Mouse (Mus musculus): ENCODE results near the gene Timm17a.

Timm17a gene

GRCm38 (mm10) chr1:135313284-135314031 lies at the start of gene Timm17a:
Timm17a (minus strand) TSS chr1:135313778.
- DNase-seq (ENCODE audit: inconsistent age in 2 of 2, low spot score in 1 of 2), result peak; percentile 95 to 98

- DNase-seq (ENCODE audit: inconsistent age in 2 of 2, low spot score in 1 of 2), result no peak
Measured at GRCm38 (mm10) chr1:135362115-135362514, 48.5 kb upstream of the Timm17a start.

GRCm38 (mm10) chr1:135361491-135361890 lies 47.9 kb upstream of the Timm17a start:
- no peak for DNase-seq (ENCODE audit: inconsistent age in 2 of 2, low spot score in 1 of 2)

GRCm38 (mm10) chr1:135359071-135359470 lies 45.5 kb upstream of the Timm17a start:
- no peak for DNase-seq (ENCODE audit: inconsistent age in 2 of 2, low spot score in 1 of 2)

- peak in 1 of 2 experiments; percentile 40 for DNase-seq (ENCODE audit: inconsistent age in 2 of 2, low spot score in 1 of 2)
Measured at GRCm38 (mm10) chr1:135351953-135352352, 38.4 kb upstream of the Timm17a start.

GRCm38 (mm10) chr1:135347498-135348169 lies 34.1 kb upstream of the Timm17a start:
- peak; percentile 75 to 87 for DNase-seq (ENCODE audit: inconsistent age in 2 of 2, low spot score in 1 of 2)

GRCm38 (mm10) chr1:135346891-135347290 lies 33.3 kb upstream of the Timm17a start:
- no peak for DNase-seq (ENCODE audit: inconsistent age in 2 of 2, low spot score in 1 of 2)

- DNase-seq (ENCODE audit: inconsistent age in 2 of 2, low spot score in 1 of 2), result no peak
Measured at GRCm38 (mm10) chr1:135344026-135344425, 30.4 kb upstream of the Timm17a start.

- DNase-seq (ENCODE audit: inconsistent age in 2 of 2, low spot score in 1 of 2), result no peak
Measured at GRCm38 (mm10) chr1:135341947-135342346, 28.4 kb upstream of the Timm17a start.

GRCm38 (mm10) chr1:135330578-135330977 lies 17.0 kb upstream of the Timm17a start:
- DNase-seq (ENCODE audit: inconsistent age in 2 of 2, low spot score in 1 of 2), result no peak

GRCm38 (mm10) chr1:135328368-135328767 lies 14.8 kb upstream of the Timm17a start:
- no peak for DNase-seq (ENCODE audit: inconsistent age in 2 of 2, low spot score in 1 of 2)

GRCm38 (mm10) chr1:135325934-135326333 lies 12.4 kb upstream of the Timm17a start:
- no peak for DNase-seq (ENCODE audit: inconsistent age in 2 of 2, low spot score in 1 of 2)

GRCm38 (mm10) chr1:135324571-135324970 lies 11.0 kb upstream of the Timm17a start, which contains the start of gene Lmod1:
Lmod1 (plus strand) TSS chr1:135324807.
- peak; percentile 14 to 43 for DNase-seq (ENCODE audit: inconsistent age in 2 of 2, low spot score in 1 of 2)

GRCm38 (mm10) chr1:135323367-135323901 lies 9.9 kb upstream of the Timm17a start:
- DNase-seq (ENCODE audit: inconsistent age in 2 of 2, low spot score in 1 of 2), result peak in 1 of 2 experiments; percentile 26

- DNase-seq (ENCODE audit: inconsistent age in 2 of 2, low spot score in 1 of 2), result no peak
Measured at GRCm38 (mm10) chr1:135312201-135312600, 1.4 kb downstream of the Timm17a start.

- DNase-seq (ENCODE audit: inconsistent age in 2 of 2, low spot score in 1 of 2), result no peak
Measured at GRCm38 (mm10) chr1:135311356-135311755, 2.2 kb downstream of the Timm17a start.

- no peak for DNase-seq (ENCODE audit: inconsistent age in 2 of 2, low spot score in 1 of 2)
Measured at GRCm38 (mm10) chr1:135290908-135291307, 22.7 kb downstream of the Timm17a start.

- DNase-seq (ENCODE audit: inconsistent age in 2 of 2, low spot score in 1 of 2), result no peak
Measured at GRCm38 (mm10) chr1:135286311-135286710, 27.3 kb downstream of the Timm17a start.

GRCm38 (mm10) chr1:135283826-135284291 lies 29.7 kb downstream of the Timm17a start, which contains the start of gene Rnpep:
Rnpep (minus strand) TSS chr1:135284084.
- DNase-seq (ENCODE audit: inconsistent age in 2 of 2, low spot score in 1 of 2), result peak; percentile 85 to 95

- DNase-seq (ENCODE audit: inconsistent age in 2 of 2, low spot score in 1 of 2), result no peak
Measured at GRCm38 (mm10) chr1:135283287-135283825, 30.2 kb downstream of the Timm17a start.

- DNase-seq (ENCODE audit: inconsistent age in 2 of 2, low spot score in 1 of 2), result peak in 1 of 2 experiments; percentile 81
Measured at GRCm38 (mm10) chr1:135282536-135283286, 30.9 kb downstream of the Timm17a start.
